Mouse (Mus musculus) kidney, postnatal 14 days (tissue): ENCODE results near the gene Pacrg.
A peak's percentile ranks its signal among the peaks of the same experiment; 100 is the strongest.

Experiments used
- DNase-seq: peaks from one replicate; pipeline ENCODE4 v3.0.0; 2022; ENCODE audit warnings: mixed read lengths

Gene Pacrg

DNA sequence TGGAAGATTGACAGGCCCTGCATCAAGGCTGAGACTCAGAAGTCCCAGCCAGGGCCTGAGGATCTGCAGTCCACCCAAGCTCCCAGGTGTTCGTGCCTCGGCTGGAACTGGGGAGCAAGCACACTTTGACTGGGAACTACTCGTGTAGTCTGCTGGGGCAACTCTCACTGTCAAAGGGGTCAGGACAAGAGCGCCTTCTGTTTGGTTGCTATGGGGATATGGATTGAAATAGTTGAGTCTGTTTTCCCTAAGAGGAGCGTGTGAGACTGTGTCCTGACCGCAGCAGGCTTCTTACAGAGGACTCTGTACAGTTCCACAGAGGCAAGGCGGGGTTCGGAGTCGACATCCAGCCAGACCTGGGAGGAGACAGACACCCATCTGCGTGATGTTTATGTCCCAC is 440.4 kb downstream of the Pacrg start:
- DNase-seq = no peak

- no peak for DNase-seq
These were observed 441.2 kb downstream of the Pacrg start for GRCm38 (mm10) chr17:10398871-10399270.

DNA sequence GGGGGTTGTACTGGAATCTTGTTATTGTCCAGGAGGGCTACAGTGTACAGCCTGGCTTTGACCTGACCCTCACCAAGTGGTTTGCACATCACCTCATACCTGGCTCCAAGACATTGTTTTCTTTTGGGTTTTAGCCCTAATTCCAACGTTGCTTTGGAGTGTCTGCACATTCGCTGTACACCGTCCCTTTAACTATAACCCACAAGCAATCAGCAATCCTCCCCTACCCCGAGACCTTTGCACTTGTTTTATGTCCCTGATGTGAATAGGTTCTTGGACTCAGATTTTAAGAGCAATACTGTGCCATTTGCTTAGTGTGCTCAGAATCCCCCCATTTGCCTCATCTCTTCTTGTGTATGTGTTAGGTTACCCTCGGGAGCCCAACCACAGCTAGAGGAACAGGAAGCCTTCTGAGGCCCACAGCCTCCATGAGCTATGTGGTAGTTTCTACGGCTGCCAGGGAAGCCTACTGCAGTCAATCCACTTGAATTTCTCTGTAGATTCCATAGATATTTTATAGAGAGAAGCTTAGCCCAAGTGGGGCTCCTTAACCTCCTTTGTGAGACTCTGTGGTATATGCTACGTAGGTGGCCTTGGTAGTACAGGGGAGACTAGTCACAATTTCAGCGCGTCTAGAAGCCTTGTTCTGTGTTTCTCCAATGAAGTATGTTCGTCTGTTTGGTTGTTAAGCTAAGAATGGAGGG is 442.0 kb downstream of the Pacrg start:
- no peak for DNase-seq

DNA sequence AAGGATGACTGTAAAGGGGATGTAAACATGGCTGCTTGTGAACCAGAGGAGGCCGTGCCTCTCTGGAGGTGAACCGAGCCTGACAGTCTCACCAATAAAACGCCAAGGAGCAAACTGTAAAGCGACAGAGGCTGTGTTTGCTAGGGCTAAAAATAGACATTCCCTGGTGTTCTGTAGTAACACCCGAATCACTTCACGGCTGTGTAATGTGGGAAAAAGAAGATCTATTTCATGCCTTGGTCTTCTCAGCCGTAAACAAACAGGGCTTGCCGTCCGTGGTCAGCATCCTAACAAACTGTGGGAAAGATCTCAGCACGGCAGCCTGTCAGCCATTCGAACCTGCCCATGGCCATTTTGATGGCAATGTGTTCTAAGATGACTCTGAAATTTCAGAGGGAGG is 442.8 kb downstream of the Pacrg start:
- DNase-seq = no peak

DNA sequence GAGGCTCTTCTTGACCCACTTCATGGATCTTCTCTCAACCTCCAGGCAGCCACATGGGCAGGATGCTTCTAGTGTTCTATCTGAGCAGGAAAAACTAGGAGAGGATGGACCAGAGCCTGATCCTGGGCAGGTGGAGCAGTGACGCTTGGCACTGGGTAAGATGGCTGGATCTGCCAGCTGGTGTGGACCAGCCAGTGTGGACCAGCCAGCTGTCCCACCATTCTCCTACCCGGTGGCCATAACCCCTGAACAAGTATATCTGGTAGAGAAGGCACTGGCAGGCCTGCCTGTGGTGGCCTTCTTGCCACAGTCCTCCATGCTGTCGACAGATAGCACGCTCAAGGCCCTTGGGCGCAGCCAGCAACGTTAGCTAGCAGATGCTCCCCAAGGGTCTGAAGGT is 443.2 kb downstream of the Pacrg start:
- DNase-seq = no peak

DNA sequence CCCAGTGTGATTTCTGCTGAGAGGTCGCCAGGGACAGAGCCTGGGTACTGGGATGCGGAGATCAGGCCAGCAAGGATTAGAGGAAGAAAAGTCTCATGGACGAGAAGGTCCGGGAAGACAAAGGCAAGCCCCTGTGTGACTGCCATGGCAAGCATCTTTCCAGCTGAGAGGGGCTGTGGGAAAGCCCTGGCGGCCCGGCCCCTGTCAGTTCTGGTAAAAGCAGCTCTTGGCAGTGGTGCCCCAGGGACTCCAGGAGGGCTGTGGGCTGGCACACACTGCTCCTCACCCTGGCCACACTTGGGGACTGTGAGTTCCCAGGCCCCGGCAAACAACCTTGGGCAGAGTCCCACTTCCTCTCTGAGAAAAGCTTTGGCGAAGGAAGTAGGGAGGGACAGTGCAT is 445.3 kb downstream of the Pacrg start:
- no peak for DNase-seq

- DNase-seq = no peak
These were observed 446.3 kb downstream of the Pacrg start for GRCm38 (mm10) chr17:10393766-10394165.

- DNase-seq = no peak
These were observed 447.6 kb downstream of the Pacrg start for GRCm38 (mm10) chr17:10392342-10393034.

GRCm38 (mm10) chr17:10390232-10391172 is 449.6 kb downstream of the Pacrg start:
- peak; percentile 76 for DNase-seq

GRCm38 (mm10) chr17:10389740-10390139 is 450.4 kb downstream of the Pacrg start:
- DNase-seq = no peak

DNA sequence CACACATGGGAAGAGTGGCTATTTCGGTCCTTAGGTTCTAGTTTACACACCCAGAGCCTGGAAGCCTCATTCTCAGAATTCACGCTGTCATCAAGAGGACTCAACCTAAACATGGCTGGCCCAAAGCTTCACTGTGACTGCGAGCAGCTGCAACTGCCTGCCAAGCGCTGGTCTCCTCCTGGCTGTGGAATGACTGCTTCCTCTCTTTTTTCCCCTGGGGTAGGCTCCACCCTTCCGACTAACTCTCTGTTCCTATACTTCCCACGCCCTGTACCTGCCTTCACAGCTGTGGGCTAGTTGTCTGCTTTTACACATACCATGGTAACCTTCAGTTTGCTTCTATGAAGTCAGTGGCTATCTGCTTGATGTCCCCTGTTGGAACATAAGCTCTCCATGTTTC is 453.6 kb downstream of the Pacrg start:
- DNase-seq = no peak

DNA sequence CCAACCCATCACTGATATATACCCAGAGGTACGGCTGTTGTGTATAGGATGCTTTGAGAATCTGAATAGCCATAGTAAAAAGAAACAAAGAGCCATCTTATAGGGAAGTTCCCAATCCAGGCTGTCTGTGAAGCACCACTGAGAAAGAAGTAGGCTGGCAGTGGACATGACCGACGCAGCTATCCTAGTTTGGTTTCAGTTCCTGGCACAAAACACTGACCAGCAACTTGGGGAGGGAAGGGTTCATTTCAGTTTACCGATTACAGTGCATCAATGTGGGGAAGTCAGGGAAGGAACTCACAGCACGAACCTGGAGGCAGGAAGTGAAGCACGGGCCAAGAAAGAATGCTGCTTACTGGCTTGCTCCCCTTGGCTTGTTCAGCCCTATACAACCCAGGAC is 456.7 kb downstream of the Pacrg start:
- no peak for DNase-seq

- DNase-seq = no peak
These were observed 461.5 kb downstream of the Pacrg start for GRCm38 (mm10) chr17:10378467-10379175.

- DNase-seq = no peak
These were observed 462.5 kb downstream of the Pacrg start for GRCm38 (mm10) chr17:10377606-10378005.

DNA sequence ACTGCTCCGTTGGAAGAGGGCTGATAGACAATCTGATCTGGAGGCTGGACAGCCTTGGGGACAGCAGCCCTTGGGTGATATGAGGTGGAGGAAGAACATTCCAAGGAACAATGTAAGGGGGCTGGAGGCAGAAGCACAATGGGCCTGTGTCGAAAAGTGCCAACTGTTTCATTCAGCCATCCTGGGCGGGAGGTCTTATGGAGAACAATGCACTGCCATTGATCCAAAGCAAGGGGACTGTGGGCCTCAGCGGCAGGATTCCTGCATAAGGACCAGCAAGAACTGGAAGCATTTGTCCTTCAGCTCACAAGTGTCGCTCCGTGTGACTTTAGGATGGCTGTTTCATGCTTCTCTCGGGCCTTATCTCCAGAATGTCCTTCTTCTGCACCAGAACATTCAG is 465.8 kb downstream of the Pacrg start:
- DNase-seq = no peak

DNA sequence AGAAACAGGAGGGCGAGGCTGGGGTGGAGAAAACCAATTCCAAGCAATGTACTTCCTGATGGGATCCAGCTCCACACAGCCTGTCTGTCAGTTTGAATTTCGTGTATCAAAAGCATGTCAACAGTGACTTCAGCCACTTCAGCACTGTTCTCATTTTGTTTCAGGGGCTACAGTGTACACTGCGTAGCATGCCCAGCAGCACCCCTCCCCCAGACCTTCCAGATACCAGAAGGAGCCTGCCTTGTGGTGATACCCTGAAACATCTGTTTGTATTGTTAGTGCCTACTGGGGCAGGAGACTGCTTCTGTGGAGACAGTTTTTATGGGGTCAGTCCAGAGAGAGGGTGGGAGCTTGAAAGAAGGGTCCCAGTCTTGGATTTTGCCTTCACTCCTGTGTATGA is 466.4 kb downstream of the Pacrg start:
- no peak for DNase-seq

DNA sequence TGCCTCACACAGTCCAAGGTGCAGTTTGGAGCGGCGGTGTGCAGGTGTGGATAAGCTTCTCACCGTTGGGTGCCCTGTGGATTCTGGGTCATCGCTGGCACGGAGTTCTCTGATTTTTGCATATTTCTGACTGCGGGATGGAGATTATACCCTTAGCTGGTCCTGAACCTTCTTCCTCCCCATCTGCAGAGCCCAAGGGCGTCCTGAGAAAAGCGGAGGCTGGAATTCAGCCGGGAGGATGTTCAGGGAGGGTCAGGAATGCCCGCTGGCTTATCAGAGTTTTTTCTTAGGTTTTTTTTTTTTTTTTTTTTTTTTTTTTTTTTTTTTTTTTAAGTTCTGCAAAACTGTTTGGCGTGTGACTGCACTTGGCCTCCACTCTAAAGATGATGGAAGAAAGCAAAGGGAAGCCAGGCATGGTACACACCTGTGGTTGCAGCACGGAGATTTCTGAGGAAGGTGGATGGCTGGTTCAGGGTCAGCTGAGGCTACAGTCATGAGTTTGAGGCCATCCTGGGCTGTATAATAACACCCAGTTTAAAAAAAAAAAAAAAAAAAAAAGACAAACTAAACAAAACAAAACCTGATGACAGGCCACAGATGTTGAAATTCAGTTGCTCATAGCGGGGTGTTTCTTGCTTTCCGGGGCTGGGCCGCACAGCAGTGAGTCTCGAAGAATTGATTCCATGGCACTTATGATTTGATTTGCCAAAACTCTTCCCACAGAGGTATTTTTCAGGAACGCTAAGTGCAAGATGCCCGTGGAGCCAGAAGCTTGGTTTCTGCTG is 467.9 kb downstream of the Pacrg start:
- no peak for DNase-seq

- DNase-seq = no peak
These were observed 468.6 kb downstream of the Pacrg start for GRCm38 (mm10) chr17:10371472-10371871.

GRCm38 (mm10) chr17:10370660-10371130 is 469.4 kb downstream of the Pacrg start:
- no peak for DNase-seq

DNA sequence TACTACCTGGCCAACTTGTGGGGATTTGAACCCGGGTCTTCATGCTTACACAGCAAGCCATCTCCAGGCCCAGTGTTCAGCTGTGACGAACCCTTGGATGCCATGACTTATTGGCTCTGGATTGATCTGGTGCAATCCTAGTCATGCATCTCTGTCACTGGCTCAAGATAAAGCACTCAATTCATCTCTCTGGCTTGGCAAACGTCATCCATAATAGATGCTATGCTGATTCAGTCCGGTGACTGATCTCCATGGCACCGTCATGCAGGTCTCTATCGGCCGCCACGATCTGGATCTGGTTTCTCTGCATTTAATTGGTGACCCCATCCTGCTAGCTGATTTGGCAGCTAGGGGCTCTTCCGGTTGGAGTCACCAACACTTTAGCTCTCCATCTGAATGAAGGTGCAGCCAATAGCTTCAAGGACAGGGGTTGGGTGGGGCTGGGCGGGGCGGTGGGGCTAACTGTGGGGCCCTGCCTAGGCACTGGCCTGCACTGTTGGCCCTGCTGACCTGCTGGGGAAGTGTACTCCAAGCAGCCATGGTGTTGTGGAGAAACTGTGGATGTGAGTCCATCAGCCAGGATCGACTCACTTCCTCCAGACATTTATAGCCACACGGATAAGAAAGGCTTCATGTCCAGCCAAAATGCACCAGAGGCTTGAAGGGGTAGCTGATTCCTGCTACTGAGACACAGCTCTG is 470.0 kb downstream of the Pacrg start:
- DNase-seq = no peak

DNA sequence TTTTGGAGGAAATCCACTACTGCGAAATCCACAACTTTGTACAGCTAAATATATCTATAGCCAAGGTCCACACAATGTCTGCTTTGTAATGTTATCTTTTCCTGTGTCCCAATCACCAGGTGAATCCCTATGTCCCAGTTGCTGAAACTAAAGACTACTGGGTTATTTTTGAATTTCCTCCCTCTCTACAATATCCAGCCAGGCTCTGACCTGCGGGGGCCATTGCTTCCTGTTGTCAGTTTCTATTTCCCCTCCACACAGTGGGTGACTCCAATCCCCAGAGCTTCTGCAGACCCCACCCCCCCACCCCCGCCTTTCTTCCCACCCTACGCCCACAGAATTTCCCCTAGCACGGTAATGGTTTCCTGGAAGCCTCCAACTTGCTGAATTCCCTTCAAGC is 473.1 kb downstream of the Pacrg start:
- peak; percentile 31 for DNase-seq
